Mouse (Mus musculus): ENCODE results near the gene Nutf2. TPM values are rescaled to one million over a fixed set of nuclear protein-coding genes. Genes with fewer than 3 reads are reported as not detected.

The Nutf2 gene
- 13.1 and 14.5 TPM in 2 replicates for polyA plus RNA-seq (2012; rRNA removed)

GRCm38 (mm10) chr8:105860143-105860981, at the start of gene Nutf2:
Nutf2 (plus strand) TSS chr8:105860580.
- peak within 1 kb of the TSS; percentile 73 for H3K4me3 ChIP-seq (ENCODE audit: extremely low read depth, insufficient read depth, insufficient read length)
- peaks cover 14% of the 10 kb centered on the region for H3K4me1 ChIP-seq (ENCODE audit: control insufficient read depth, insufficient read depth, insufficient read length)
- H3K27ac ChIP-seq (ENCODE audit: insufficient read depth, low read length), result peak within 1 kb of the TSS; percentile 75
- WGBS, result under 1% methylated on average over 57 of the region's 59 CpGs
- DNase-seq (ENCODE audit: low read depth in 1 of 2, low spot score in 2 of 2), result peak; percentile 84 to 87
- peak; percentile 14; the same call in 1 of the 2 replicates for TF ChIP-seq POLR2A (IDR thresholded peaks at IDR 0.05; ENCODE audit: low read depth, low read length)
- no peak for TF ChIP-seq CTCF (IDR thresholded peaks at IDR 0.05; ENCODE audit: extremely low read depth, insufficient read depth, insufficient read length, insufficient replicate concordance)
- no peaks in the 10 kb centered on the region for H3K27me3 ChIP-seq (ENCODE audit: control insufficient read depth, insufficient read depth, low read length)
- H3K36me3 ChIP-seq (ENCODE audit: control insufficient read depth, insufficient read depth, low read length), result no peaks in the 10 kb centered on the region

GRCm38 (mm10) chr8:105811061-105811460, 49.3 kb upstream of the Nutf2 start:
- peaks cover 27% of the 10 kb centered on the region for H3K4me1 ChIP-seq (ENCODE audit: control insufficient read depth, insufficient read depth, insufficient read length)
- no peaks in the 10 kb centered on the region for H3K36me3 ChIP-seq (ENCODE audit: control insufficient read depth, insufficient read depth, low read length)
- 79% methylated on average over 10 of the region's 10 CpGs for WGBS
- DNase-seq (ENCODE audit: low read depth in 1 of 2, low spot score in 2 of 2), result no peak
- no peaks in the 10 kb centered on the region for H3K27me3 ChIP-seq (ENCODE audit: control insufficient read depth, insufficient read depth, low read length)
- no peak for TF ChIP-seq POLR2A (IDR thresholded peaks at IDR 0.05; ENCODE audit: low read depth, low read length)
- no peak for TF ChIP-seq CTCF (IDR thresholded peaks at IDR 0.05; ENCODE audit: extremely low read depth, insufficient read depth, insufficient read length, insufficient replicate concordance)
- peak overlapping the region; percentile 89 for H3K27ac ChIP-seq (ENCODE audit: insufficient read depth, low read length)
- no peak overlapping the region for H3K4me3 ChIP-seq (ENCODE audit: extremely low read depth, insufficient read depth, insufficient read length)

- TF ChIP-seq POLR2A (IDR thresholded peaks at IDR 0.05; ENCODE audit: low read depth, low read length) (no peak), CTCF (IDR thresholded peaks at IDR 0.05; ENCODE audit: extremely low read depth, insufficient read depth, insufficient read length, insufficient replicate concordance) (no peak)
- Histone ChIP-seq H3K4me3 (ENCODE audit: extremely low read depth, insufficient read depth, insufficient read length) (no peak overlapping the region), H3K27ac (ENCODE audit: insufficient read depth, low read length) (peak overlapping the region; percentile 89), H3K27me3 (ENCODE audit: control insufficient read depth, insufficient read depth, low read length) (no peaks in the 10 kb centered on the region), H3K4me1 (ENCODE audit: control insufficient read depth, insufficient read depth, insufficient read length) (peaks cover 27% of the 10 kb centered on the region), H3K36me3 (ENCODE audit: control insufficient read depth, insufficient read depth, low read length) (no peaks in the 10 kb centered on the region)
- WGBS, result 57% methylated on average over 3 of the region's 3 CpGs
- no peak for DNase-seq (ENCODE audit: low read depth in 1 of 2, low spot score in 2 of 2)
Observed at GRCm38 (mm10) chr8:105811543-105811942, 48.8 kb upstream of the Nutf2 start.

- WGBS, result 93% methylated on average over 5 of the region's 5 CpGs
- DNase-seq (ENCODE audit: low read depth in 1 of 2, low spot score in 2 of 2), result no peak
- TF ChIP-seq POLR2A (IDR thresholded peaks at IDR 0.05; ENCODE audit: low read depth, low read length), result no peak
- no peak for TF ChIP-seq CTCF (IDR thresholded peaks at IDR 0.05; ENCODE audit: extremely low read depth, insufficient read depth, insufficient read length, insufficient replicate concordance)
- Histone ChIP-seq H3K27me3 (ENCODE audit: control insufficient read depth, insufficient read depth, low read length) (no peaks in the 10 kb centered on the region), H3K36me3 (ENCODE audit: control insufficient read depth, insufficient read depth, low read length) (no peaks in the 10 kb centered on the region), H3K27ac (ENCODE audit: insufficient read depth, low read length) (no peak overlapping the region), H3K4me1 (ENCODE audit: control insufficient read depth, insufficient read depth, insufficient read length) (peaks cover 27% of the 10 kb centered on the region), H3K4me3 (ENCODE audit: extremely low read depth, insufficient read depth, insufficient read length) (no peak overlapping the region)
Observed at GRCm38 (mm10) chr8:105812511-105812910, 47.9 kb upstream of the Nutf2 start.

GRCm38 (mm10) chr8:105813241-105813640, 47.1 kb upstream of the Nutf2 start:
- WGBS, result 97% methylated on average over 6 of the region's 6 CpGs
- DNase-seq (ENCODE audit: low read depth in 1 of 2, low spot score in 2 of 2), result no peak
- no peak overlapping the region for H3K27ac ChIP-seq (ENCODE audit: insufficient read depth, low read length)
- H3K4me3 ChIP-seq (ENCODE audit: extremely low read depth, insufficient read depth, insufficient read length), result no peak overlapping the region
- no peaks in the 10 kb centered on the region for H3K36me3 ChIP-seq (ENCODE audit: control insufficient read depth, insufficient read depth, low read length)
- no peaks in the 10 kb centered on the region for H3K27me3 ChIP-seq (ENCODE audit: control insufficient read depth, insufficient read depth, low read length)
- TF ChIP-seq POLR2A (IDR thresholded peaks at IDR 0.05; ENCODE audit: low read depth, low read length), result no peak
- TF ChIP-seq CTCF (IDR thresholded peaks at IDR 0.05; ENCODE audit: extremely low read depth, insufficient read depth, insufficient read length, insufficient replicate concordance), result no peak
- H3K4me1 ChIP-seq (ENCODE audit: control insufficient read depth, insufficient read depth, insufficient read length), result peaks cover 27% of the 10 kb centered on the region

- WGBS, result 83% methylated on average over 3 of the region's 3 CpGs
- Histone ChIP-seq H3K27ac (ENCODE audit: insufficient read depth, low read length) (no peak overlapping the region), H3K4me1 (ENCODE audit: control insufficient read depth, insufficient read depth, insufficient read length) (no peaks in the 10 kb centered on the region), H3K36me3 (ENCODE audit: control insufficient read depth, insufficient read depth, low read length) (peaks cover 8% of the 10 kb centered on the region), H3K4me3 (ENCODE audit: extremely low read depth, insufficient read depth, insufficient read length) (no peak overlapping the region), H3K27me3 (ENCODE audit: control insufficient read depth, insufficient read depth, low read length) (no peaks in the 10 kb centered on the region)
- no peak for TF ChIP-seq POLR2A (IDR thresholded peaks at IDR 0.05; ENCODE audit: low read depth, low read length)
- TF ChIP-seq CTCF (IDR thresholded peaks at IDR 0.05; ENCODE audit: extremely low read depth, insufficient read depth, insufficient read length, insufficient replicate concordance), result no peak
- no peak for DNase-seq (ENCODE audit: low read depth in 1 of 2, low spot score in 2 of 2)
Observed at GRCm38 (mm10) chr8:105819659-105820058, 40.7 kb upstream of the Nutf2 start.

GRCm38 (mm10) chr8:105820925-105821324, 39.5 kb upstream of the Nutf2 start:
- WGBS, result 100% methylated on average over 1 of the region's 1 CpGs
- no peak for DNase-seq (ENCODE audit: low read depth in 1 of 2, low spot score in 2 of 2)
- Histone ChIP-seq H3K27ac (ENCODE audit: insufficient read depth, low read length) (peak overlapping the region; percentile 46; the same call in 1 of the 2 replicates), H3K27me3 (ENCODE audit: control insufficient read depth, insufficient read depth, low read length) (no peaks in the 10 kb centered on the region), H3K36me3 (ENCODE audit: control insufficient read depth, insufficient read depth, low read length) (peaks cover 8% of the 10 kb centered on the region), H3K4me3 (ENCODE audit: extremely low read depth, insufficient read depth, insufficient read length) (no peak overlapping the region), H3K4me1 (ENCODE audit: control insufficient read depth, insufficient read depth, insufficient read length) (peaks cover 2% of the 10 kb centered on the region)
- TF ChIP-seq POLR2A (IDR thresholded peaks at IDR 0.05; ENCODE audit: low read depth, low read length), result no peak
- TF ChIP-seq CTCF (IDR thresholded peaks at IDR 0.05; ENCODE audit: extremely low read depth, insufficient read depth, insufficient read length, insufficient replicate concordance), result no peak
